Mouse (Mus musculus): ENCODE results near the gene Creb3l2.

Gene Creb3l2

GRCm38 (mm10) chr6:37310601-37311000 lies 131.3 kb downstream of the Creb3l2 start:
- DNase-seq, result no peak

GRCm38 (mm10) chr6:37306616-37307015 lies 135.3 kb downstream of the Creb3l2 start:
- DNase-seq, result no peak

GRCm38 (mm10) chr6:37300492-37300891 lies 141.5 kb downstream of the Creb3l2 start:
- DNase-seq, result peak; percentile 31

GRCm38 (mm10) chr6:37299562-37300390 lies 142.2 kb downstream of the Creb3l2 start, which contains the start of gene Dgki:
TSS of gene Dgki (minus strand) at chr6:37300184.
- peak; percentile 77 for DNase-seq

GRCm38 (mm10) chr6:37298982-37299381 lies 143.0 kb downstream of the Creb3l2 start:
- peak; percentile 20 for DNase-seq

GRCm38 (mm10) chr6:37297744-37298482 lies 144.0 kb downstream of the Creb3l2 start:
- peak; percentile 19 for DNase-seq

- DNase-seq, result no peak
These were observed 149.9 kb downstream of the Creb3l2 start for GRCm38 (mm10) chr6:37292068-37292467.

GRCm38 (mm10) chr6:37291171-37291570 lies 150.8 kb downstream of the Creb3l2 start:
- no peak for DNase-seq

GRCm38 (mm10) chr6:37290691-37291090 lies 151.3 kb downstream of the Creb3l2 start:
- no peak for DNase-seq

GRCm38 (mm10) chr6:37286134-37286533 lies 155.8 kb downstream of the Creb3l2 start:
- DNase-seq, result no peak

- DNase-seq, result no peak
These were observed 157.1 kb downstream of the Creb3l2 start for GRCm38 (mm10) chr6:37284879-37285278.

GRCm38 (mm10) chr6:37283336-37283735 lies 158.6 kb downstream of the Creb3l2 start:
- DNase-seq, result no peak

- no peak for DNase-seq
These were observed 159.3 kb downstream of the Creb3l2 start for GRCm38 (mm10) chr6:37282659-37283058.
